Mouse (Mus musculus) adrenal gland, adult 10 weeks (tissue): ENCODE data around the gene Vmn1r43. TPM values are rescaled to one million over a fixed set of nuclear protein-coding genes. Genes with fewer than 3 reads are reported as not detected.

Experiments
- polyA plus RNA-seq: library from polyadenylated mRNA; stranded (reverse); fragments of 350-450 nt; fragmentation: Illumina TruSeq; extraction: RNeasy Lipid Tissue Mini Kit (QIAGEN cat#74804); gene quantifications from one replicate; pipeline ENCODE4 v1.2.3, GENCODE M21; 2014; ENCODE audit warnings: low read depth, low replicate concordance

Vmn1r43 gene
- not detected for polyA plus RNA-seq

DNA sequence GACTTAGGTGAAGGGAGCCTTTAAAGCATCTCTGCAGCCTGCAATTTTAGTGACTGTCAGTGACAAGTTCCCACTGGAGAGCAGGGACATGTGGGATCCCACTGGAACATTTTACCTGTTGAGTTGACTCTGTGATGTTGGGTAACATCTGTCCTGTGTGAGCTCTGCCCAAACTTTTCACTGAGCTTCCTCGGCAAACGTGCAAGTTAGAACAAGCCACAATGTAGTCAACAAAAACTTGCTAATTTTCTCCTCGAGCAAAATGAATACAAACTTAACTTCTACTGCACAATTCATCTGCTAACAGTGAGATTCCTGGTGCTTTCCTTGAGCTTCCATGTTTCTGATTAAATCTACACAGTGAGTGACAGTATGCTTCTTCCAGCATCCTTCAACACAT, at the start of gene Vmn1r43, which contains the start of gene Vmn1r42:
TSS of gene Vmn1r43 (minus strand) at position 101 of the 400 bp plus-strand sequence.
TSS of gene Vmn1r42 (minus strand) at position 101 of the 400 bp plus-strand sequence.

DNA sequence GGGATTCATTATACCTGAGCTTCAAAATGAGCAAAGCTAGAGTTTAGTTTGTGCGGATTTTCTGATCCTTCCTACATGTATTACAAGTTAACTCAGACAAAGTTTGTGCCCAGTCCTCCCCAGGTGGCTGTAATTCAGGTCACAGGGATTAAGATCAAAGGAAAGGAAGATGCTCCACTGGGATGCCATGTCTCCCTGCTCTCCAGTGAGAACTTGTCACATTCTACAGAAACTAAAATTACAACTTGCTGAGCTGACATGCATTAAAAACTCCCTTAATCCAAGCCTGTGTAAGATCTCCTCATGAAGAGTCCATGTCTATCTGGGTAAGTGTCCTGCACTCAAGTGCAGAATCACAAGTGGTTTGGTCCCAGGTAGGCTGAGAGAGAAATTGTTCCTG, 7.1 kb upstream of the Vmn1r43 start, which contains the start of gene Vmn1r44:
TSS of gene Vmn1r44 (plus strand) at position 301 of the 400 bp plus-strand sequence.

Other genes starting within 250 kb of the Vmn1r43 start
- gene Txnrd3, start 232.4 kb downstream of the Vmn1r43 start, polyA plus RNA-seq = 10.3 TPM
- not detected for gene Vmn1r40, start 168.9 kb downstream of the Vmn1r43 start, polyA plus RNA-seq
- gene Vmn1r41, start 135.6 kb downstream of the Vmn1r43 start, polyA plus RNA-seq = not detected
- gene Vmn1r42, start within 50 bp of the Vmn1r43 start, polyA plus RNA-seq = not detected
- not detected for gene Vmn1r44, start 7.2 kb upstream of the Vmn1r43 start, polyA plus RNA-seq
- not detected for gene Vmn1r45, start 64.2 kb upstream of the Vmn1r43 start, polyA plus RNA-seq
- not detected for gene Vmn1r46, start 92.9 kb upstream of the Vmn1r43 start, polyA plus RNA-seq
- not detected for gene Vmn1r47, start 139.7 kb upstream of the Vmn1r43 start, polyA plus RNA-seq
- gene Vmn1r48, start 160.4 kb upstream of the Vmn1r43 start, polyA plus RNA-seq = not detected
- not detected for gene Vmn1r49, start 202.1 kb upstream of the Vmn1r43 start, polyA plus RNA-seq
- gene Vmn1r50, start 225.0 kb upstream of the Vmn1r43 start, polyA plus RNA-seq = not detected
- not detected for gene Vmn1r51, start 246.2 kb upstream of the Vmn1r43 start, polyA plus RNA-seq